Mouse (Mus musculus) kidney, adult 2 months (tissue): ENCODE data around the gene Ubap2l.

Experiments
- CTCF ChIP-seq: fragments of 200-500 bp; conservative IDR thresholded peaks from 2 replicates; pipeline ENCODE4 v1.5.1; 2011; ENCODE audit warnings: low read depth, mild to moderate bottlenecking, control low read depth, low read length, moderate library complexity, mixed read lengths; ENCODE audit not compliant: insufficient read depth, insufficient read length
- POLR2A ChIP-seq: fragments of 200-500 bp; IDR thresholded peaks from one replicate; pipeline ENCODE4 v1.6.1; 2011; ENCODE audit warnings: low read depth, low read length, control low read depth

DNA sequence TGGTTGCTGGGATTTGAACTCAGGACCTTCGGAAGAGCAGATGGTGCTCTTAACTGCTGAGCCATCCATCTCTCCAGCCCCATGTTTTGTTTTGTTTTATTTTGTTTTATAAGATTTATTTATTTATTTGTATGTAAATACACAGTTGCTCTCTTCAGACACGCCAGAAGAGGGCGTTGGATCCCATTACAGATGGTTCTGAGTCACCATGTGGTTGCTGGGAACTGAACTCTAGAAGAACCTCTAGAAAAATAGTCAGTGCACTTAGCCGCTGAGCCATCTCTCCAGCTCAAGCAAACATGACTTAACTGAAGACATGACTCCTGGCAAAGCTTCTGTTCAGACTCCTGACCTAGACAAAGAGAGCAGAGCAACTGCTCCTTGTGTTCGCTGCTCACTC is 70.0 kb downstream of the Ubap2l start:
- TF ChIP-seq POLR2A = no peak
- TF ChIP-seq CTCF = no peak
